8 mouse cellular contexts compared by ENCODE assay signal in genomic region chr7:46377008-46377346, GRCm38 (mm10). TPM values are rescaled to one million over a fixed set of nuclear protein-coding genes. Genes with fewer than 3 reads are reported as not detected.
DNase-seq lines count a peak whose midpoint lies in the region; ATAC-seq and TF ChIP-seq lines count a peak whose summit lies in the region.

No protein-coding gene starts in this region.

- H3K4me2 ChIP-seq in lung, embryonic 14.5 days = peak overlapping the region; percentile 33
- peak overlapping the region; percentile 40 for H3K4me2 ChIP-seq in forebrain, embryonic 14.5 days (ENCODE audit: low read length)
- H3K4me2 ChIP-seq in intestine, embryonic 15.5 days (replicated peaks) = peak overlapping the region; percentile 43

- no peak for ATAC-seq in lung, embryonic 14.5 days (ENCODE audit: insufficient read depth)
- no peak for ATAC-seq in forebrain, embryonic 14.5 days
- no peak for ATAC-seq in intestine, embryonic 15.5 days
- ATAC-seq in inflammation-experienced regulatory T-cells, adult 6 months = no peak

- WGBS in lung, embryonic 14.5 days = under 1% methylated on average over 33 of the region's 33 CpGs
- under 1% methylated on average over 32 of the region's 33 CpGs for WGBS in forebrain, embryonic 14.5 days
- WGBS in intestine, embryonic 15.5 days = 1% methylated on average over 33 of the region's 33 CpGs

- H3K27ac ChIP-seq in lung, embryonic 14.5 days (ENCODE audit: low read depth) = no peak overlapping the region
- H3K27ac ChIP-seq in forebrain, embryonic 14.5 days (ENCODE audit: low read depth, low read length) = no peak overlapping the region
- no peak overlapping the region for H3K27ac ChIP-seq in intestine, embryonic 15.5 days

- no peaks in the 10 kb centered on the region for H3K4me1 ChIP-seq in lung, embryonic 14.5 days (ENCODE audit: insufficient read depth)
- no peaks in the 10 kb centered on the region for H3K4me1 ChIP-seq in forebrain, embryonic 14.5 days (ENCODE audit: control insufficient read depth, insufficient read depth, low read length)
- H3K4me1 ChIP-seq in intestine, embryonic 15.5 days (replicated peaks) = peaks cover 5% of the 10 kb centered on the region; the same call in 1 of the 2 replicates

- H3K36me3 ChIP-seq in lung, embryonic 14.5 days (ENCODE audit: insufficient read depth) = no peaks in the 10 kb centered on the region
- no peaks in the 10 kb centered on the region for H3K36me3 ChIP-seq in forebrain, embryonic 14.5 days (ENCODE audit: control insufficient read depth, insufficient read depth, low read length)
- H3K36me3 ChIP-seq in intestine, embryonic 15.5 days = no peaks in the 10 kb centered on the region

- peak; percentile 51 for DNase-seq in lung, embryonic 14.5 days
- DNase-seq in lung, postnatal 4 days = no peak
- peak; percentile 38 for DNase-seq in forebrain, embryonic 14.5 days (ENCODE audit: low spot score)
- peak; percentile 75 for DNase-seq in skeletal muscle tissue, adult 2 months (ENCODE audit: low read depth, low spot score)
- no peak for DNase-seq in left cerebral cortex, adult 11 months (ENCODE audit: low spot score)
- no peak for DNase-seq in kidney, adult 9 months

- H3K9me3 ChIP-seq in lung, embryonic 14.5 days (ENCODE audit: low read depth, low read length) = no peaks in the 10 kb centered on the region
- H3K9me3 ChIP-seq in forebrain, embryonic 14.5 days (replicated peaks; ENCODE audit: control insufficient read depth, low read length) = no peaks in the 10 kb centered on the region
- H3K9me3 ChIP-seq in intestine, embryonic 15.5 days = no peaks in the 10 kb centered on the region

- peak; percentile 64 for TF ChIP-seq CTCF in lung, embryonic 14.5 days (IDR thresholded peaks at IDR 0.05; ENCODE audit: low read depth)

- peaks cover 59% of the 10 kb centered on the region for H3K27me3 ChIP-seq in lung, embryonic 14.5 days (ENCODE audit: insufficient read depth, low read length)
- peaks cover 39% of the 10 kb centered on the region for H3K27me3 ChIP-seq in forebrain, embryonic 14.5 days (replicated peaks; ENCODE audit: control insufficient read depth, insufficient read depth, low read length)
- H3K27me3 ChIP-seq in intestine, embryonic 15.5 days (replicated peaks) = peaks cover 59% of the 10 kb centered on the region

- H3K4me3 ChIP-seq in lung, embryonic 14.5 days (ENCODE audit: low read depth, low read length) = peak overlapping the region; percentile 12; the same call in 1 of the 2 replicates
- H3K4me3 ChIP-seq in forebrain, embryonic 14.5 days (ENCODE audit: low read depth, low read length) = peak overlapping the region; percentile 26
- peak overlapping the region; percentile 6; the same call in 1 of the 2 replicates for H3K4me3 ChIP-seq in intestine, embryonic 15.5 days (replicated peaks)

- no peak overlapping the region for H3K9ac ChIP-seq in lung, embryonic 14.5 days
- 0 out of 2 replicates have a peak overlapping the region, but pooled peaks have one; percentile 25 for H3K9ac ChIP-seq in forebrain, embryonic 14.5 days (ENCODE audit: low read length)
- no peak overlapping the region for H3K9ac ChIP-seq in intestine, embryonic 15.5 days

RNA-seq across cellular contexts. Expression of gene Myod1, which starts 0.7 kb away (rescaled TPM):
- polyA plus RNA-seq in lung, embryonic 14.5 days (2014; fragmentation: Nextera tagmentation; extraction: Ambion mirVana) = 0.09 TPM in 1 of 2 replicates, not detected in the other
- 0.15 TPM in 1 of 2 replicates, not detected in the other for polyA plus RNA-seq in forebrain, embryonic 14.5 days (2014; fragmentation: Nextera tagmentation; extraction: Ambion mirVana)
- 0.24 TPM in 1 of 2 replicates, not detected in the other for polyA plus RNA-seq in intestine, embryonic 15.5 days (2015; fragmentation: Nextera tagmentation; extraction: Ambion mirVana)
- not detected for polyA plus RNA-seq in inflammation-experienced regulatory T-cells, adult 6 months (2017; shearing (Covaris generic))

RNA-seq across cellular contexts. Expression of gene Kcnc1, which starts 19.3 kb away (rescaled TPM):
- 0.12 and 0.22 TPM in 2 replicates for polyA plus RNA-seq in lung, embryonic 14.5 days (2014; fragmentation: Nextera tagmentation; extraction: Ambion mirVana)
- polyA plus RNA-seq in forebrain, embryonic 14.5 days (2014; fragmentation: Nextera tagmentation; extraction: Ambion mirVana) = 3.6 and 6.0 TPM in 2 replicates
- 0.38 and 0.53 TPM in 2 replicates for polyA plus RNA-seq in intestine, embryonic 15.5 days (2015; fragmentation: Nextera tagmentation; extraction: Ambion mirVana)
- polyA plus RNA-seq in inflammation-experienced regulatory T-cells, adult 6 months (2017; shearing (Covaris generic)) = under 1 TPM in 1 of 3 experiments, not detected in 2; 0.16 TPM

Comparison
In these comparisons a context has a peak if more than half of its experiments do, and no peak if none do; other contexts are left out.
1. DNase-seq: peak in lung, embryonic 14.5 days (single experiment), forebrain, embryonic 14.5 days (single experiment) and skeletal muscle tissue, adult 2 months (single experiment); none in lung, postnatal 4 days (0 of 2), left cerebral cortex, adult 11 months (single experiment) and kidney, adult 9 months (single experiment).
2. Peak in every context shown above with its lines, with median percentiles within 50 percentile points of each other: H3K4me2 ChIP-seq and H3K4me3 ChIP-seq.